Mouse (Mus musculus): ENCODE data around the gene Cnksr1. TPM values are rescaled to one million over a fixed set of nuclear protein-coding genes. Genes with fewer than 3 reads are reported as not detected.
"Not testable (repeated sequence)": the region's sequence is repeated elsewhere in the genome, so short reads cannot be mapped to it uniquely, and the experiment has no call there.

The Cnksr1 gene
- polyA plus RNA-seq (2015; fragmentation: Nextera tagmentation; extraction: Ambion mirVana), result 1.8 and 2.0 TPM in 2 replicates

GRCm38 (mm10) chr4:134238279-134238651 lies at the start of gene Cnksr1:
Cnksr1 (minus strand) TSS chr4:134238399.
- WGBS, result 2% methylated on average over 18 of the region's 18 CpGs
- Histone ChIP-seq H3K4me2 (replicated peaks) (peak within 1 kb of the TSS; percentile 56), H3K36me3 (no peaks in the 10 kb centered on the region), H3K27me3 (peaks cover 45% of the 10 kb centered on the region), H3K9me3 (no peaks in the 10 kb centered on the region), H3K9ac (peak within 1 kb of the TSS; percentile 45), H3K4me1 (peaks cover 10% of the 10 kb centered on the region), H3K27ac (no peak within 1 kb of the TSS), H3K4me3 (peak within 1 kb of the TSS; percentile 34)
- ATAC-seq (ENCODE audit: low FRiP score, low read depth), result 0 out of 2 replicates have a peak, but pooled peaks have one; percentile 32

DNA sequence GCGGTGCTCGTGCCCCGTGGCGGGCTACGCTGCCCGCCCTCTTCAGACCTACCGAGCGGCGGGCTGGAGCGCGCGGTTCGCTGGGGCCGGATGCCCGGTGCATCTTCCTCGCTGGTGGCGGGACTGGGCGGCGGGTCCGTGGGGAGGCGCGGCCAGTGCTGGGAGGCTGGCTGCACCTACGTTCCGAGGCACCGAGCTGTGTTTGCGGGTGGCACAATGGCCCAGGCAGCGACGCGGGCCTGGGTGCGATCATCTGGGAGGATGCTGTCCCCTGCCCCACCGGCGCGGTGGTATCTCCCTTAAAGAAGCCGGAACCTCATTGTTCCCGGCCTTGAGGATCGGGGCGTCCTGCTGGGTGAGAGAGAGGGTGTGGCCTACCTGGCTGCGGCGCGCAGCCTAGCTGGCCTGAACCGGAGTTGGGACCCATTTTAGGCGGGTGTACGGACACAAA lies 49.4 kb upstream of the Cnksr1 start, which contains the start of gene Pdik1l:
Pdik1l (minus strand) TSS at position 321 of the 451 bp plus-strand sequence.
- Histone ChIP-seq H3K4me1 (peaks cover 22% of the 10 kb centered on the region), H3K4me3 (peak within 1 kb of the TSS; percentile 93), H3K9me3 (no peaks in the 10 kb centered on the region), H3K36me3 (peaks cover 18% of the 10 kb centered on the region), H3K9ac (peak within 1 kb of the TSS; percentile 99), H3K27ac (peak within 1 kb of the TSS; percentile 99), H3K27me3 (peaks cover 1% of the 10 kb centered on the region), H3K4me2 (replicated peaks) (peak within 1 kb of the TSS; percentile 96)
- peak; percentile 75 for ATAC-seq (ENCODE audit: low FRiP score, low read depth)
- under 1% methylated on average over 43 of the region's 43 CpGs for WGBS

GRCm38 (mm10) chr4:134287168-134287564 lies 49.0 kb upstream of the Cnksr1 start:
- under 1% methylated on average over 57 of the region's 59 CpGs for WGBS
- H3K27me3 ChIP-seq, result no peaks in the 10 kb centered on the region

GRCm38 (mm10) chr4:134286226-134287167 lies 48.3 kb upstream of the Cnksr1 start:
- H3K27ac ChIP-seq, result peak overlapping the region; percentile 63; the same call in 1 of the 2 replicates
- ATAC-seq (ENCODE audit: low FRiP score, low read depth), result peak; percentile 37
- peak overlapping the region; percentile 93 for H3K4me3 ChIP-seq
- H3K9me3 ChIP-seq, result no peaks in the 10 kb centered on the region
- 3% methylated on average over 59 of the region's 59 CpGs for WGBS
- H3K4me1 ChIP-seq, result peaks cover 22% of the 10 kb centered on the region
- peak overlapping the region; percentile 96 for H3K4me2 ChIP-seq (replicated peaks)
- peaks cover 27% of the 10 kb centered on the region for H3K36me3 ChIP-seq
- peak overlapping the region; percentile 99 for H3K9ac ChIP-seq
- H3K27me3 ChIP-seq, result no peaks in the 10 kb centered on the region

More at GRCm38 (mm10) chr4:134287168-134287564, 49.0 kb upstream of the Cnksr1 start:
- peak overlapping the region; percentile 99 for H3K9ac ChIP-seq
- H3K4me3 ChIP-seq, result peak overlapping the region; percentile 93
- H3K4me2 ChIP-seq (replicated peaks), result peak overlapping the region; percentile 96
- H3K27ac ChIP-seq, result peak overlapping the region; percentile 99
- H3K4me1 ChIP-seq, result peaks cover 22% of the 10 kb centered on the region
- peaks cover 22% of the 10 kb centered on the region for H3K36me3 ChIP-seq
- peak; percentile 94 for ATAC-seq (ENCODE audit: low FRiP score, low read depth)
- H3K9me3 ChIP-seq, result no peaks in the 10 kb centered on the region

DNA sequence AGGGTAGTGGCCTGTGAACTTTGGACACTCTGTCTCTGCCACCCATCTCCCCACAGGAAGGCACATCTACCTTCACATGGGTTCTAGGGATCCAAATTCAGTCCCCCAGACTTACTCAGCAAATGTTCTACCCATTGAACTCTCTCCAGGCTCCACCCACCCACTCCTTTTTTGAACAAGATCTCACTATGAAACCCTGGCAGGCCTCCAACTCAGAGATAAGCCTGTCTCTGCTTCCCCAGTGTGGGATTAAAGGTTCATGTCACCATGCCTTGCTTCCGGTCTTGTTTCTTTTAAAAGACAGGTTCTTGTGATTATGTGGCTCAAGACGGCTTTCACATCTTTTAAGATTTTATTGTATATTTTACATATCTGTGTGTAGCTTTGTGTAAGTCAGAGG lies 46.7 kb upstream of the Cnksr1 start:
- H3K9me3 ChIP-seq, result no peaks in the 10 kb centered on the region
- no peak overlapping the region for H3K4me3 ChIP-seq
- no peak for ATAC-seq (ENCODE audit: low FRiP score, low read depth)
- H3K27me3 ChIP-seq, result no peaks in the 10 kb centered on the region
- H3K9ac ChIP-seq, result no peak overlapping the region
- 94% methylated on average over 2 of the region's 2 CpGs for WGBS
- H3K36me3 ChIP-seq, result peaks cover 42% of the 10 kb centered on the region
- peaks cover 22% of the 10 kb centered on the region for H3K4me1 ChIP-seq
- no peak overlapping the region for H3K4me2 ChIP-seq (replicated peaks)
- no peak overlapping the region for H3K27ac ChIP-seq

GRCm38 (mm10) chr4:134273417-134274345 lies 35.5 kb upstream of the Cnksr1 start:
- Histone ChIP-seq H3K9me3 (no peaks in the 10 kb centered on the region), H3K27ac (no peak overlapping the region), H3K27me3 (no peaks in the 10 kb centered on the region), H3K4me3 (peak overlapping the region; percentile 16), H3K4me1 (no peaks in the 10 kb centered on the region; the same call in 1 of the 2 replicates), H3K9ac (peak overlapping the region; percentile 9; the same call in 1 of the 2 replicates), H3K4me2 (replicated peaks) (peak overlapping the region; percentile 54), H3K36me3 (peaks cover 29% of the 10 kb centered on the region)
- no peak for ATAC-seq (ENCODE audit: low FRiP score, low read depth)
- 6% methylated on average over 14 of the region's 14 CpGs for WGBS

- H3K9me3 ChIP-seq, result no peaks in the 10 kb centered on the region
- peaks cover 23% of the 10 kb centered on the region for H3K36me3 ChIP-seq
- H3K4me2 ChIP-seq (replicated peaks), result peak overlapping the region; percentile 54
- WGBS, result 21% methylated on average over 12 of the region's 13 CpGs
- H3K9ac ChIP-seq, result no peak overlapping the region
- no peaks in the 10 kb centered on the region; the same call in 1 of the 2 replicates for H3K4me1 ChIP-seq
- H3K27me3 ChIP-seq, result no peaks in the 10 kb centered on the region
- no peak overlapping the region for H3K27ac ChIP-seq
- ATAC-seq (ENCODE audit: low FRiP score, low read depth), result no peak
- H3K4me3 ChIP-seq, result peak overlapping the region; percentile 16
Measured at GRCm38 (mm10) chr4:134272731-134273416, 34.7 kb upstream of the Cnksr1 start.

- H3K4me2 ChIP-seq (replicated peaks), result no peak overlapping the region
- no peak overlapping the region for H3K27ac ChIP-seq
Measured at GRCm38 (mm10) chr4:134271979-134272378, 33.8 kb upstream of the Cnksr1 start.

DNA sequence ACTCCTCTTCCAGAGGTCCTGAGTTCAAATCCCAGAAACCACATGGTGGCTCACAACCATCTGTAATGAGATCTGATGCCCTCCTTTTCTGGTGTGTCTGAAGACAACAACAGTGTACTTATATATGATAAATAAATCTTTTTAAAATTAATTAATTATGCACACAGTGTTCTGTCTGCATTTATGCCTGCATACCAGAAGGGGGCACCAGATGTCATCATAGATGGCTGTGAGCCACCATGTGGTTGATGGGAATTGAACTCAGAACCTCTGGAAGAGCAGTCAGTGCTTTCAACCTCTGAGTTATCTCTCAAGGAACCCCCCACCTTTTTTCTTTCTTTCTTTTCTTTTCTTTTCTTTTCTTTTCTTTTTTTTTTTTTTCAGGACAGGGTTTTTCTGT lies 31.4 kb upstream of the Cnksr1 start:
- H3K4me3 ChIP-seq; H3K27ac ChIP-seq; H3K36me3 ChIP-seq; H3K4me2 ChIP-seq (replicated peaks); H3K4me1 ChIP-seq; H3K9ac ChIP-seq; H3K9me3 ChIP-seq; ATAC-seq (ENCODE audit: low FRiP score, low read depth); H3K27me3 ChIP-seq: not testable (repeated sequence)

More at GRCm38 (mm10) chr4:134271979-134272378, 33.8 kb upstream of the Cnksr1 start:
- no peak overlapping the region for H3K4me3 ChIP-seq
- no peaks in the 10 kb centered on the region; the same call in 1 of the 2 replicates for H3K4me1 ChIP-seq
- ATAC-seq (ENCODE audit: low FRiP score, low read depth), result no peak
- peaks cover 14% of the 10 kb centered on the region for H3K36me3 ChIP-seq
- 84% methylated on average over 7 of the region's 7 CpGs for WGBS
- no peaks in the 10 kb centered on the region for H3K27me3 ChIP-seq
- no peaks in the 10 kb centered on the region for H3K9me3 ChIP-seq
- H3K9ac ChIP-seq, result no peak overlapping the region

- H3K9ac ChIP-seq, result no peak overlapping the region
- no peaks in the 10 kb centered on the region for H3K36me3 ChIP-seq
- no peaks in the 10 kb centered on the region for H3K27me3 ChIP-seq
- H3K4me3 ChIP-seq, result no peak overlapping the region
- H3K9me3 ChIP-seq, result no peaks in the 10 kb centered on the region
- ATAC-seq (ENCODE audit: low FRiP score, low read depth), result no peak
- H3K4me1 ChIP-seq, result no peaks in the 10 kb centered on the region; the same call in 1 of the 2 replicates
- WGBS, result 84% methylated on average over 19 of the region's 19 CpGs
- H3K27ac ChIP-seq, result no peak overlapping the region
- no peak overlapping the region for H3K4me2 ChIP-seq (replicated peaks)
Measured at GRCm38 (mm10) chr4:134268102-134268655, 30.0 kb upstream of the Cnksr1 start.

All from limb, embryonic 13.5 days (tissue).